Mouse (Mus musculus) thymus, adult 2 months (tissue): ENCODE results near the gene Amigo1. TPM values are rescaled to one million over a fixed set of nuclear protein-coding genes. Genes with fewer than 3 reads are reported as not detected.

Source experiments
- DNase-seq: peaks from one replicate; pipeline ENCODE4 v3.0.0; 2021
- H3K27ac ChIP-seq: fragments of 200-500 bp; 2 replicates; pipeline ENCODE4 v1.5.1; 2012; ENCODE audit warnings: low read length, control low read depth; ENCODE audit not compliant: control insufficient read depth, insufficient read depth
- H3K27me3 ChIP-seq: fragments of 200-500 bp; 2 replicates; pipeline ENCODE4 v1.6.1; 2012; ENCODE audit warnings: mild to moderate bottlenecking, low read length, moderate library complexity, mixed read lengths; ENCODE audit not compliant: control insufficient read depth, insufficient read depth
- H3K36me3 ChIP-seq: fragments of 200-500 bp; 2 replicates; pipeline ENCODE4 v1.6.1; 2012; ENCODE audit warnings: mild to moderate bottlenecking, low read length, moderate library complexity; ENCODE audit not compliant: control insufficient read depth, insufficient read depth
- H3K4me1 ChIP-seq: fragments of 200-500 bp; replicated peaks from 2 replicates; pipeline ENCODE4 v1.6.1; 2012; ENCODE audit warnings: low read length; ENCODE audit not compliant: control insufficient read depth, insufficient read depth
- H3K4me3 ChIP-seq: fragments of 200-500 bp; 2 replicates; pipeline ENCODE4 v1.5.1; 2012; ENCODE audit warnings: mild to moderate bottlenecking, low read length, control low read depth, moderate library complexity; ENCODE audit not compliant: control insufficient read depth, insufficient read depth
- CTCF ChIP-seq: fragments of 200-500 bp; IDR thresholded peaks from 2 replicates; pipeline ENCODE4 v1.5.1; 2012; ENCODE audit warnings: mild to moderate bottlenecking, control low read depth, low read length, moderate library complexity, borderline replicate concordance; ENCODE audit not compliant: control insufficient read depth, poor library complexity, insufficient read depth; ENCODE audit errors: extremely low read depth
- POLR2A ChIP-seq: fragments of 200-500 bp; IDR thresholded peaks from 2 replicates; pipeline ENCODE4 v1.6.1; 2012; ENCODE audit warnings: mild to moderate bottlenecking, low read length, control low read depth, moderate library complexity; ENCODE audit not compliant: control insufficient read depth, poor library complexity, insufficient read depth; ENCODE audit errors: extremely low read depth
- WGBS: fragments of 180-500 bp; shearing (Covaris S2); methylation state at CpG from one replicate; pipeline ENCODE4 v1.1.7; 2018; 5-methylcytosine and 5-hydroxymethylcytosine counted together
- polyA plus RNA-seq: library from polyadenylated mRNA; depleted of rRNA; stranded (reverse); fragments of >200 nt; gene quantifications from 2 replicates; pipeline ENCODE4 v1.2.3, GENCODE M21; 2012

The Amigo1 gene
- polyA plus RNA-seq, 1 experiment = 11.2 TPM

DNA sequence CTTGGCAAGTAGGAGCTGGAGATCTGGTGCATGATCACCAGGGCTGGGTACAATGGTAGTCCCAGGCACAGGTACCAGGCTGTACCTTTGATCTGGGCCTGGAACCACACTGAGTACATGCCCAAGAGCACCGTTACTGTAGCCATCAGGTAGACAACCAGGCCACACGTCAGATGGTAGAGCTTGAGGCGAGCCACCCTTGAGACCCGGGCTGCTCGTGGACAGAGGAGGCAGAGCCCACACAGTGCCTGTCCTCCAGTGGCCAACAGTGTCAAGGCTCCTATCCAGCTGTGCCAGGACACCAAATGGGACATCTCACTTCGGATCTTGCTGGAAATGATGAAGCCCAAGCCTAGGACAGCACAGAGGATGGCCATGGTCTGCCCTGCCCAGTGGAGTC lies 13.1 kb downstream of the Amigo1 start:
- H3K4me3 ChIP-seq = no peak overlapping the region
- no peak for TF ChIP-seq CTCF
- TF ChIP-seq POLR2A = no peak

DNA sequence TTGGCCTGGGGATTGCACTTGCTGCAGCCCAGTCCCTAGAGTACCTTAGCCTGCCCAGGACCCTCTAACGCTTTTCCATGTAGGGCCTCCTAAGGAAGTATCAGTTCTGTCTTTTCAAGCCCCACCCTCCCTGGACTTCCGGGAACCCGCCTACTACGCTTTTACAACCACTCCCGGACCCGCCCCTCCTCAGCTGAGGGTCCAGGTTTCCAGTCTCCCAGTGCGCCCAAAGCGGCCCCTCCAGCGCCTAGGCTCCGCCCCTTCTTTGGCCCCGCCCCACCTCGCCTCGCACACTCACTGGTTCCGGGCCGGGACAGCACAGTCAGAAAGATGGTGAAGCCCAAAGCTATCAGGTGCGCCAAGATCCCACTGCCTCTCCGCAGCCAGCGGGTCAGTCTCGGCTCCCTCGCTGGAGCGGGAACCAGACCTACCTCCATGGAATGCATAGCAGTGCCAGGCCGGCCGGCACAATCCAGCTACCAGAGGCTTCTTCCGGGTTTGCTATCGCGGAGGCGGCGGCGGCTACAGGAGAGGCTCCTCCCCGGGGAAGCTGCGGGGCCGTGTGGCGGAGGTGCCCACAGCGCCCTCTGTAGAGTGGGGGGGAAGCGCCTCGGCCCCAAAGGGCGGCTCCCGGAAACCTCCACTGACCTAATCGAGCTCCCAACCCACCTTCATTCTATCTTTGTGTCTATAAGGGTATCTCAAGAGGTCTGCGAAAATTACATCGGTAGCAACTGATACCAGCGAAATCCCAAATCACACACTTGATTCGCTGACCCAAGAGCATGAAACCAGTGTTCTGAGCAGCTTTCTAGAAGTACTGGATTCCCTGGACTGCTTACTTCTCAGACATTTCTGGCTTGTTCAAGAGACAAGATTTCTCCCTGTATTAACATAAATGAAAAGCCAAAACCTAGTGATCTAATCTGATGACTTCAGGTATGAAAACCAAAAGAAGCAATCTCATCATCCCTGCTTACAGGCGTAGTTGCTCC lies 14.5 kb downstream of the Amigo1 start, which contains the start of gene Cyb561d1:
Gene Cyb561d1 (minus strand): TSS at position 884 of the 995 bp plus-strand sequence.
- Histone ChIP-seq H3K36me3 (no peaks in the 10 kb centered on the region), H3K4me3 (peak within 1 kb of the TSS; percentile 96), H3K4me1 (peaks cover 13% of the 10 kb centered on the region), H3K27me3 (no peaks in the 10 kb centered on the region), H3K27ac (peak within 1 kb of the TSS; percentile 80)
- peak; percentile 98 for DNase-seq
- TF ChIP-seq CTCF (peak; percentile 72; the same call in 1 of the 2 replicates), POLR2A (peak; percentile 87)
- 3% methylated on average over 44 of the region's 44 CpGs for WGBS

More for the DNA sequence above, 13.1 kb downstream of the Amigo1 start:
- WGBS = 95% methylated on average over 6 of the region's 6 CpGs
- no peaks in the 10 kb centered on the region for H3K27me3 ChIP-seq
- no peak for DNase-seq
- no peak overlapping the region for H3K27ac ChIP-seq
- no peaks in the 10 kb centered on the region for H3K36me3 ChIP-seq
- H3K4me1 ChIP-seq = peaks cover 13% of the 10 kb centered on the region

DNA sequence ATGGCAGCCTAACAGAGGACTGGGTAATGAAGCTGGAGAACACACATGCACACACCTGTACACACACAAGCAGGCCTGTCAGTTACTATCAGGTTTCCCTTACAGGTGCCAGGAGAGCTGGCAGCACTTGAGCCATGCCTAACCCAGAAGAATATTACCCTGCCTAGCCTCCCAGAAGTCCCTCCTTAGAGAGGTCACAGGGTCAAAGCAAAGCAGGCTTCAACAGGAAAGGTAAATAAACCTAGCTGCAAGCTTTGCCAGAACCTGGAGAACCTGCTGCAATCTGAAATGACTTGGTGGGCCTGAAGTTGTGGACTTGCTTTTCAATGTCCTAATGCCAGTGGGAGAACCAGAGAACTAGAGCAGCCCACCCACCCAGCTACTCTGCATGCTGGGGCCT lies 16.4 kb downstream of the Amigo1 start:
- no peak for TF ChIP-seq POLR2A
- TF ChIP-seq CTCF = no peak
- no peak for DNase-seq
- no peaks in the 10 kb centered on the region for H3K36me3 ChIP-seq
- H3K4me3 ChIP-seq = no peak overlapping the region
- no peak overlapping the region for H3K27ac ChIP-seq
- no peaks in the 10 kb centered on the region for H3K27me3 ChIP-seq
- H3K4me1 ChIP-seq = peaks cover 13% of the 10 kb centered on the region

DNA sequence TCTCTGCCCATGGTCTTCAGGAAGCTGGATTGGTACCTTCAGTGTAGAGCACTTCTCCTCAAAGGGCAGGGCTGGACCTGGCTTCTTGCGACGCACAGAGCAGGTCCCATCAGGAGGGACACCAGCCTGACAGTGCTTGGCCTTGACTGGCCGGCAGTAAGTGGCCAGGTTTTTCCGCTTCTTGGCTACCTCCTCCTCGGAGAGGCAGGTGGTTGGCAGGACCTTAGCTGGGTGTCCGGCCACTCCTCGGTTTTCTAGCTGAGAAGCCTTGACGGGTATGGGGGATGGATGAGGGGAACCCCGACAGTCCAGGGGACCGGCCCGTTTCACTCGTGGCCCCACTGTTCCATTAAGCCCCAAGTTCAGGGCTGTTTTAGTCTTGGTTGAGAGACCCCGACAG lies 17.1 kb downstream of the Amigo1 start:
- H3K36me3 ChIP-seq = no peaks in the 10 kb centered on the region
- no peak overlapping the region for H3K4me3 ChIP-seq
- no peak overlapping the region for H3K27ac ChIP-seq
- no peak for DNase-seq
- no peaks in the 10 kb centered on the region for H3K27me3 ChIP-seq
- TF ChIP-seq CTCF (no peak), POLR2A (no peak)
- peaks cover 13% of the 10 kb centered on the region for H3K4me1 ChIP-seq
- 95% methylated on average over 13 of the region's 13 CpGs for WGBS

DNA sequence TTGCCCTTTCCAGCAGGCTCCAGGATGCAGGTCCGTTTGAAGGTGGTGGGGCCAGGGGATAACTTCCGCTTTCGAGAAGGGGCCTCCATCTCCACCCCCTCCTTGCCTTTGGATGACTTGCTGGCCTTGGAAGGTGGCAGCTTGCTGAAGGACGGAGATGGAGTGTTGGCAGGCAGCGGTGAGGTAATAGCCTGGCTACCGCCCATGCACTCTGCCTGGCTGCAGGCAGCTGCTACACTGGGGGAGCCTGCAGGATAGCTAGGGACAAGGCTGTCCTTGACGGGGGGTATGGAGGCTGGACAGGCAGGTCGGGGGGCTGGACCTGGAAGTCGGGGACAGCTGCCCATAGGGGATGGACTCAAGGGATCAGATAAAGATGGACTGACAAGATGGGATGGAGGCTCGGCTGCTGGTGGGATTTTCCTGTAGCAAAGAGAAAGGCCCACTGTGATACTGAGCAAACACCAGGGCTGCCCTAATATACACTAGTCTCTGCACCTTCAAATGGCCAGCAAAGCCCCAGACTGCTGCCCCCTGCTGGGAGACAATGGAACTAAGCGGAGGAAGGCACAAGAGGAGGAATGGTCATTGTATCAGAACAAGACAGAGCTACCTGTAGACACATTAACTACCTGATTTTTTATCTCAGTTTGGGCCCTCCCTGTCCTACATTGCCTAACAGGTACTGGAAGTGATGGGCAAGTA lies 17.6 kb downstream of the Amigo1 start:
- TF ChIP-seq POLR2A (no peak), CTCF (peak; percentile 59; the same call in 1 of the 2 replicates)
- H3K4me1 ChIP-seq = peaks cover 13% of the 10 kb centered on the region
- DNase-seq = peak; percentile 80
- H3K27ac ChIP-seq = no peak overlapping the region
- H3K4me3 ChIP-seq = no peak overlapping the region
- 93% methylated on average over 11 of the region's 11 CpGs for WGBS
- no peaks in the 10 kb centered on the region for H3K36me3 ChIP-seq
- H3K27me3 ChIP-seq = no peaks in the 10 kb centered on the region

DNA sequence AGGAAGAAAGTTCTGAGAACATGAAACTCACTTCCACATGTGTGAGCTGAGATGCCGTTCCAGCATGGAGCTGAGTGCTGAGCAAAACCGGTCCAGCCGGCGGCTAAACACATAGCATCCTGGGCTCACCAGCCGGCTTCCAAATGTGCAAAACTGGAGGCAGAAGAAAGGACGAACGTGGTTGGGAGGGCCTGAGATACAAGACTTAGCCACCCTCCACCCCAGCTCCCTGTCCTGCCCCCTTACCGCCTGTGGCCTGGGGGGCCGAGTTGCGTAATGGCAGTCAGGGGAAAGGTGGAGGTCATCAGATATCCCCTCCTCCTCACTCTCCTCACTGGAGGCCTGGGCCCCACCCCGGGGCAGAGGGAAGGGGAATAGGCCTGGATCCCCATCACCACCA lies 18.3 kb downstream of the Amigo1 start:
- TF ChIP-seq POLR2A (no peak), CTCF (no peak)
- WGBS = 94% methylated on average over 11 of the region's 11 CpGs
- no peak overlapping the region for H3K4me3 ChIP-seq

More for the DNA sequence above, 18.3 kb downstream of the Amigo1 start:
- Histone ChIP-seq H3K27ac (no peak overlapping the region), H3K36me3 (no peaks in the 10 kb centered on the region), H3K4me1 (peaks cover 15% of the 10 kb centered on the region), H3K27me3 (no peaks in the 10 kb centered on the region)
- no peak for DNase-seq
